Mouse (Mus musculus) neural tube, embryonic 11.5 days (tissue): ENCODE data around the gene Cfap77. TPM values are rescaled to one million over a fixed set of nuclear protein-coding genes. Genes with fewer than 3 reads are reported as not detected.
"Not testable (repeated sequence)": the region's sequence is repeated elsewhere in the genome, so short reads cannot be mapped to it uniquely, and the experiment has no call there.

Source experiments
- ATAC-seq: fragments of 200-750 bp; cut with Nextera tagmentation; 2 replicates; pipeline ENCODE4 v1.8.0; 2017; ENCODE audit warnings: moderate number of reproducible peaks, mild to moderate bottlenecking, moderate TSS enrichment, moderate library complexity; ENCODE audit not compliant: insufficient read depth, low FRiP score, low TSS enrichment
- DNase-seq: peaks from one replicate; pipeline ENCODE4 v3.0.0-alpha.2; 2015; ENCODE audit warnings: low spot score
- H3K27ac ChIP-seq: fragments of 300-500 bp; sonication (generic); 2 replicates; pipeline ENCODE4 v1.5.1; 2014; ENCODE audit warnings: low read depth, mild to moderate bottlenecking, low read length
- H3K27me3 ChIP-seq: fragments of 300-500 bp; sonication (generic); 2 replicates; pipeline ENCODE4 v1.6.1; 2014; ENCODE audit warnings: mild to moderate bottlenecking, low read length, mixed read lengths; ENCODE audit not compliant: control insufficient read depth, insufficient read depth
- H3K36me3 ChIP-seq: fragments of 300-500 bp; sonication (generic); 2 replicates; pipeline ENCODE4 v1.6.1; 2014; ENCODE audit warnings: mild to moderate bottlenecking, low read length, moderate library complexity, mixed read lengths; ENCODE audit not compliant: control insufficient read depth, insufficient read depth
- H3K4me1 ChIP-seq: fragments of 300-500 bp; sonication (generic); 2 replicates; pipeline ENCODE4 v1.6.1; 2014; ENCODE audit warnings: low read length, mixed read lengths; ENCODE audit not compliant: control insufficient read depth, insufficient read depth
- H3K4me2 ChIP-seq: fragments of 300-500 bp; sonication (generic); 2 replicates; pipeline ENCODE4 v1.6.1; 2014; ENCODE audit warnings: low read depth, mild to moderate bottlenecking, moderate library complexity
- H3K4me3 ChIP-seq: fragments of 300-500 bp; sonication (generic); 2 replicates; pipeline ENCODE4 v1.5.1; 2014; ENCODE audit warnings: low read depth, low read length
- H3K9ac ChIP-seq: fragments of 300-500 bp; sonication (generic); 2 replicates; pipeline ENCODE4 v1.6.1; 2014; ENCODE audit warnings: mild to moderate bottlenecking, low read length
- H3K9me3 ChIP-seq: fragments of 300-500 bp; sonication (generic); 2 replicates; pipeline ENCODE4 v1.6.1; 2016; ENCODE audit warnings: low read length; ENCODE audit not compliant: control insufficient read depth
- WGBS: fragments of 180-500 bp; shearing (Covaris S2); extraction: QIAGEN DNeasy Blood & Tissue Kit; methylation state at CpG from one replicate; pipeline ENCODE4 v1.1.7; 2014; 5-methylcytosine and 5-hydroxymethylcytosine counted together
- polyA plus RNA-seq: library from polyadenylated mRNA; unstranded; fragments of >200 nt; fragmentation: Nextera tagmentation; extraction: Ambion mirVana; gene quantifications from 2 replicates; pipeline ENCODE4 v1.2.1, GENCODE M21; 2014

Cfap77 gene
- polyA plus RNA-seq = 0.33 TPM in 1 of 2 replicates, not detected in the other

- under 1% methylated on average over 25 of the region's 25 CpGs for WGBS
- no peaks in the 10 kb centered on the region for H3K36me3 ChIP-seq
- no peaks in the 10 kb centered on the region for H3K9me3 ChIP-seq
- H3K4me2 ChIP-seq = peak within 1 kb of the TSS; percentile 68
- H3K9ac ChIP-seq = peak within 1 kb of the TSS; percentile 53; the same call in 1 of the 2 replicates
- H3K27ac ChIP-seq = no peak within 1 kb of the TSS
- DNase-seq = peak; percentile 62
- H3K4me3 ChIP-seq = peak within 1 kb of the TSS; percentile 32
- ATAC-seq = no peak
- H3K27me3 ChIP-seq = peaks cover 10% of the 10 kb centered on the region
- H3K4me1 ChIP-seq = no peaks in the 10 kb centered on the region
These were observed at the start of gene Cfap77 for GRCm38 (mm10) chr2:29054991-29055390. Cfap77 (minus strand) TSS chr2:29055066.

- not testable (repeated sequence) for DNase-seq, H3K27me3 ChIP-seq, H3K9me3 ChIP-seq, H3K4me1 ChIP-seq, H3K9ac ChIP-seq, H3K36me3 ChIP-seq, H3K27ac ChIP-seq, ATAC-seq, H3K4me3 ChIP-seq, H3K4me2 ChIP-seq
- 88% methylated on average over 9 of the region's 10 CpGs for WGBS
These were observed 47.8 kb upstream of the Cfap77 start for GRCm38 (mm10) chr2:29102416-29103377.

GRCm38 (mm10) chr2:29100822-29101534, 46.1 kb upstream of the Cfap77 start:
- ATAC-seq = no peak
- Histone ChIP-seq H3K27me3 (no peaks in the 10 kb centered on the region), H3K4me2 (no peak overlapping the region), H3K4me1 (no peaks in the 10 kb centered on the region), H3K27ac (no peak overlapping the region), H3K36me3 (no peaks in the 10 kb centered on the region), H3K9ac (no peak overlapping the region), H3K9me3 (no peaks in the 10 kb centered on the region), H3K4me3 (no peak overlapping the region)
- WGBS = 78% methylated on average over 7 of the region's 7 CpGs
- no peak for DNase-seq

GRCm38 (mm10) chr2:29099646-29100045, 44.8 kb upstream of the Cfap77 start:
- no peaks in the 10 kb centered on the region for H3K36me3 ChIP-seq
- WGBS = 90% methylated on average over 14 of the region's 14 CpGs
- H3K4me2 ChIP-seq = no peak overlapping the region
- no peak for DNase-seq
- no peak overlapping the region for H3K27ac ChIP-seq
- no peak overlapping the region for H3K9ac ChIP-seq
- H3K27me3 ChIP-seq = no peaks in the 10 kb centered on the region
- no peaks in the 10 kb centered on the region for H3K4me1 ChIP-seq
- ATAC-seq = no peak
- H3K9me3 ChIP-seq = no peaks in the 10 kb centered on the region
- H3K4me3 ChIP-seq = no peak overlapping the region

GRCm38 (mm10) chr2:29098786-29099185, 43.9 kb upstream of the Cfap77 start:
- no peaks in the 10 kb centered on the region for H3K36me3 ChIP-seq
- WGBS = 45% methylated on average over 8 of the region's 8 CpGs

GRCm38 (mm10) chr2:29097955-29098354, 43.1 kb upstream of the Cfap77 start:
- ATAC-seq, H3K9ac ChIP-seq: not testable (repeated sequence)

More at GRCm38 (mm10) chr2:29098786-29099185, 43.9 kb upstream of the Cfap77 start:
- H3K27me3 ChIP-seq = no peaks in the 10 kb centered on the region
- no peak overlapping the region for H3K9ac ChIP-seq
- H3K4me3 ChIP-seq = no peak overlapping the region
- H3K4me2 ChIP-seq = no peak overlapping the region
- no peak overlapping the region for H3K27ac ChIP-seq
- no peaks in the 10 kb centered on the region for H3K4me1 ChIP-seq
- H3K9me3 ChIP-seq = no peaks in the 10 kb centered on the region
- DNase-seq = no peak
- ATAC-seq = no peak

GRCm38 (mm10) chr2:29097465-29097864, 42.6 kb upstream of the Cfap77 start:
- Histone ChIP-seq H3K36me3 (no peaks in the 10 kb centered on the region), H3K4me1 (no peaks in the 10 kb centered on the region), H3K27ac (no peak overlapping the region), H3K9me3 (no peaks in the 10 kb centered on the region), H3K27me3 (no peaks in the 10 kb centered on the region), H3K9ac (no peak overlapping the region), H3K4me3 (no peak overlapping the region), H3K4me2 (no peak overlapping the region)
- ATAC-seq = no peak
- no peak for DNase-seq
- WGBS = 84% methylated on average over 3 of the region's 3 CpGs

More at GRCm38 (mm10) chr2:29097955-29098354, 43.1 kb upstream of the Cfap77 start:
- WGBS = 94% methylated on average over 5 of the region's 5 CpGs
- not testable (repeated sequence) for H3K4me1 ChIP-seq, H3K36me3 ChIP-seq, H3K9me3 ChIP-seq, H3K27me3 ChIP-seq, DNase-seq, H3K27ac ChIP-seq, H3K4me3 ChIP-seq, H3K4me2 ChIP-seq

GRCm38 (mm10) chr2:29096751-29097150, 41.9 kb upstream of the Cfap77 start:
- ATAC-seq = no peak
- Histone ChIP-seq H3K27ac (no peak overlapping the region), H3K9ac (no peak overlapping the region), H3K4me2 (no peak overlapping the region), H3K9me3 (no peaks in the 10 kb centered on the region), H3K36me3 (no peaks in the 10 kb centered on the region), H3K4me1 (no peaks in the 10 kb centered on the region), H3K4me3 (no peak overlapping the region), H3K27me3 (no peaks in the 10 kb centered on the region)
- DNase-seq = no peak
- 63% methylated on average over 4 of the region's 4 CpGs for WGBS
